Mouse (Mus musculus) erythroblast, embryonic 14.5 days (primary cell): ENCODE results near the gene Actr1a. TPM values are rescaled to one million over a fixed set of nuclear protein-coding genes. Genes with fewer than 3 reads are reported as not detected.

Experiments
- H3K27me3 ChIP-seq: 2 replicates; pipeline ENCODE4 v1.6.1; 2012; ENCODE audit warnings: inconsistent platforms; ENCODE audit not compliant: control insufficient read depth
- H3K36me3 ChIP-seq: 2 replicates; pipeline ENCODE4 v1.6.1; 2012; ENCODE audit warnings: mild to moderate bottlenecking, inconsistent platforms; ENCODE audit not compliant: control insufficient read depth
- H3K4me1 ChIP-seq: 2 replicates; pipeline ENCODE4 v1.6.1; 2012; ENCODE audit warnings: inconsistent platforms; ENCODE audit not compliant: control insufficient read depth
- H3K4me3 ChIP-seq: replicated peaks from 2 replicates; pipeline ENCODE3; 2012; ENCODE audit warnings: moderate library complexity, mild to moderate bottlenecking, inconsistent platforms
- H3K9me3 ChIP-seq: 2 replicates; pipeline ENCODE4 v1.6.1; 2012; ENCODE audit warnings: low read length, inconsistent platforms, mixed read lengths; ENCODE audit not compliant: control insufficient read depth
- GATA1 ChIP-seq: IDR thresholded peaks from 2 replicates; pipeline ENCODE4 v1.6.1; 2012; ENCODE audit warnings: low read length, inconsistent platforms, mixed read lengths
- TAL1 ChIP-seq: IDR thresholded peaks from 3 replicates; pipeline ENCODE4 v1.6.1; 2012; ENCODE audit warnings: low read length, inconsistent platforms, mixed read lengths
- polyA plus RNA-seq: library from polyadenylated mRNA; stranded (reverse); fragments of >175 nt; gene quantifications from 2 replicates; pipeline ENCODE4 v1.2.3, GENCODE M21; 2012

The Actr1a gene
- polyA plus RNA-seq, 1 experiment: 4.0 TPM

- Histone ChIP-seq H3K4me3 (no peak overlapping the region), H3K4me1 (peaks cover 2% of the 10 kb centered on the region; the same call in 1 of the 2 replicates), H3K9me3 (no peaks in the 10 kb centered on the region), H3K36me3 (peaks cover 18% of the 10 kb centered on the region), H3K27me3 (no peaks in the 10 kb centered on the region)
- TF ChIP-seq GATA1 (no peak), TAL1 (no peak)
Measured at GRCm38 (mm10) chr19:46406592-46407386, 11.2 kb upstream of the Actr1a start.

GRCm38 (mm10) chr19:46404030-46404429 lies 8.5 kb upstream of the Actr1a start:
- Histone ChIP-seq H3K27me3 (no peaks in the 10 kb centered on the region), H3K4me1 (0 out of 2 replicates have a peak, but pooled peaks cover 2% of the 10 kb centered on the region), H3K9me3 (no peaks in the 10 kb centered on the region), H3K4me3 (no peak overlapping the region), H3K36me3 (peaks cover 24% of the 10 kb centered on the region)
- TF ChIP-seq TAL1: no peak
- TF ChIP-seq GATA1: no peak

GRCm38 (mm10) chr19:46400558-46400957 lies 5.0 kb upstream of the Actr1a start:
- no peak overlapping the region for H3K4me3 ChIP-seq
- H3K9me3 ChIP-seq: no peaks in the 10 kb centered on the region
- TF ChIP-seq TAL1 (no peak), GATA1 (no peak)
- H3K27me3 ChIP-seq: no peaks in the 10 kb centered on the region; the same call in 1 of the 2 replicates
- peaks cover 21% of the 10 kb centered on the region for H3K36me3 ChIP-seq
- peaks cover 28% of the 10 kb centered on the region for H3K4me1 ChIP-seq

- H3K4me1 ChIP-seq: peaks cover 29% of the 10 kb centered on the region
- H3K27me3 ChIP-seq: no peaks in the 10 kb centered on the region; the same call in 1 of the 2 replicates
- TF ChIP-seq TAL1 (no peak), GATA1 (no peak)
- H3K4me3 ChIP-seq: no peak overlapping the region
- H3K9me3 ChIP-seq: no peaks in the 10 kb centered on the region
- peaks cover 20% of the 10 kb centered on the region for H3K36me3 ChIP-seq
Measured at GRCm38 (mm10) chr19:46399886-46400285, 4.3 kb upstream of the Actr1a start.

GRCm38 (mm10) chr19:46399372-46399771 lies 3.8 kb upstream of the Actr1a start:
- no peak overlapping the region for H3K4me3 ChIP-seq
- H3K4me1 ChIP-seq: peaks cover 34% of the 10 kb centered on the region
- H3K36me3 ChIP-seq: peaks cover 17% of the 10 kb centered on the region
- no peaks in the 10 kb centered on the region; the same call in 1 of the 2 replicates for H3K27me3 ChIP-seq
- TF ChIP-seq TAL1: no peak
- no peak for TF ChIP-seq GATA1
- H3K9me3 ChIP-seq: no peaks in the 10 kb centered on the region

- no peak for TF ChIP-seq GATA1
- H3K9me3 ChIP-seq: no peaks in the 10 kb centered on the region
- H3K4me3 ChIP-seq: no peak overlapping the region
- peaks cover 44% of the 10 kb centered on the region for H3K4me1 ChIP-seq
- no peaks in the 10 kb centered on the region; the same call in 1 of the 2 replicates for H3K27me3 ChIP-seq
- H3K36me3 ChIP-seq: peaks cover 15% of the 10 kb centered on the region
Measured at GRCm38 (mm10) chr19:46398401-46398800, 2.9 kb upstream of the Actr1a start.

- Histone ChIP-seq H3K27me3 (no peaks in the 10 kb centered on the region; the same call in 1 of the 2 replicates), H3K9me3 (no peaks in the 10 kb centered on the region), H3K36me3 (peaks cover 15% of the 10 kb centered on the region), H3K4me1 (peaks cover 48% of the 10 kb centered on the region), H3K4me3 (peak overlapping the region; percentile 89)
- no peak for TF ChIP-seq GATA1
- TF ChIP-seq TAL1: no peak
Measured at GRCm38 (mm10) chr19:46397436-46398001, 2.0 kb upstream of the Actr1a start.

- H3K27me3 ChIP-seq: no peaks in the 10 kb centered on the region; the same call in 1 of the 2 replicates
- TF ChIP-seq GATA1: no peak
- TF ChIP-seq TAL1: no peak
- peaks cover 52% of the 10 kb centered on the region for H3K4me1 ChIP-seq
- peak within 1 kb of the TSS; percentile 89 for H3K4me3 ChIP-seq
- peaks cover 20% of the 10 kb centered on the region for H3K36me3 ChIP-seq
- H3K9me3 ChIP-seq: no peaks in the 10 kb centered on the region
Measured at GRCm38 (mm10) chr19:46396686-46397435, 1.3 kb upstream of the Actr1a start, which contains the start of gene Sufu. Gene Sufu, plus strand, starts transcription at chr19:46396896.

- Histone ChIP-seq H3K36me3 (peaks cover 22% of the 10 kb centered on the region), H3K4me1 (peaks cover 53% of the 10 kb centered on the region), H3K4me3 (peak overlapping the region; percentile 89), H3K27me3 (no peaks in the 10 kb centered on the region; the same call in 1 of the 2 replicates), H3K9me3 (no peaks in the 10 kb centered on the region)
- no peak for TF ChIP-seq TAL1
- TF ChIP-seq GATA1: no peak
Measured at GRCm38 (mm10) chr19:46396109-46396508, 561 bp upstream of the Actr1a start.
